Mouse (Mus musculus) stomach, embryonic 15.5 days (tissue): Measurements from ENCODE around the gene Usp38. TPM values are rescaled to one million over a fixed set of nuclear protein-coding genes. Genes with fewer than 3 reads are reported as not detected.

Experiments
- polyA plus RNA-seq: library from polyadenylated mRNA; unstranded; fragments of >200 nt; fragmentation: Nextera tagmentation; extraction: Ambion mirVana; gene quantifications from 2 replicates; pipeline ENCODE4 v1.2.1, GENCODE M21; 2015

Gene Usp38
- polyA plus RNA-seq, 1 experiment from 2014 or later: 15.4 TPM

Other genes starting within 250 kb of the Usp38 start
- 15.5 and 16.8 TPM in 2 replicates for gene Gab1, start 134.4 kb downstream of the Usp38 start, polyA plus RNA-seq